Mouse (Mus musculus): ENCODE results near the gene Cc2d1b.

Gene Cc2d1b

GRCm38 (mm10) chr4:108664407-108664806 lies 44.7 kb downstream of the Cc2d1b start:
- DNase-seq, result peak in 1 of 2 experiments; percentile 6

Measured in kidney, adult 8-10 months (tissue).